Mouse (Mus musculus) myocyte (in vitro differentiated cells): ENCODE results near the gene Trim27. TPM values are rescaled to one million over a fixed set of nuclear protein-coding genes. Genes with fewer than 3 reads are reported as not detected.

ENCODE experiments used
- H3K27me3 ChIP-seq: one replicate; pipeline ENCODE4 v1.6.1; 2011; ENCODE audit not compliant: control insufficient read depth, insufficient read depth, insufficient read length
- H3K36me3 ChIP-seq: one replicate; pipeline ENCODE4 v1.6.1; 2011; ENCODE audit not compliant: control insufficient read depth, insufficient read depth
- H3K4me2 ChIP-seq: one replicate; pipeline ENCODE4 v1.6.1; 2011; ENCODE audit warnings: low read depth, control low read depth
- H3K4me3 ChIP-seq: one replicate; pipeline ENCODE4 v1.5.1; 2011; ENCODE audit warnings: mild to moderate bottlenecking, control low read depth, moderate library complexity
- H3K79me2 ChIP-seq: one replicate; pipeline ENCODE4 v1.6.1; 2011; ENCODE audit not compliant: control insufficient read depth, insufficient read depth
- H3ac ChIP-seq: one replicate; pipeline ENCODE4 v1.6.1; 2011; ENCODE audit not compliant: control insufficient read depth, insufficient read length
- CEBPB ChIP-seq: IDR thresholded peaks from 2 replicates; pipeline ENCODE4 v1.6.1; 2011; ENCODE audit warnings: mild to moderate bottlenecking, moderate library complexity; ENCODE audit not compliant: poor library complexity, insufficient read depth, severe bottlenecking
- E2F4 ChIP-seq: IDR thresholded peaks from one replicate; pipeline ENCODE4 v1.6.1; 2011; ENCODE audit warnings: mild to moderate bottlenecking, control low read depth, moderate library complexity; ENCODE audit not compliant: insufficient read depth
- MAX ChIP-seq: IDR thresholded peaks from one replicate; pipeline ENCODE4 v1.6.1; 2011; ENCODE audit warnings: low read depth, mild to moderate bottlenecking, control low read depth
- MYOD1 ChIP-seq, 3 experiments: IDR thresholded peaks; one replicate each; pipeline ENCODE4 v1.6.1; 2011; ENCODE audit warnings: control low read depth in 2 of 3, low read depth in 2 of 3, mild to moderate bottlenecking in 2 of 3, moderate library complexity in 1 of 3; ENCODE audit not compliant: insufficient read length in 2 of 3, control insufficient read depth in 1 of 3
- MYOG ChIP-seq, 3 experiments: IDR thresholded peaks; one replicate each; pipeline ENCODE4 v1.6.1; 2011; ENCODE audit warnings: control low read depth in 2 of 3, low read depth in 2 of 3, mild to moderate bottlenecking in 2 of 3; ENCODE audit not compliant: insufficient read length in 2 of 3, control insufficient read depth in 1 of 3, insufficient read depth in 1 of 3
- POLR2A ChIP-seq: IDR thresholded peaks from one replicate; pipeline ENCODE4 v1.6.1; 2011; ENCODE audit warnings: low read depth, mild to moderate bottlenecking, control low read depth, moderate library complexity; ENCODE audit not compliant: insufficient read length
- POLR2AphosphoS2 ChIP-seq: IDR thresholded peaks from one replicate; pipeline ENCODE4 v1.6.1; 2011; ENCODE audit warnings: low read depth, control low read depth; ENCODE audit not compliant: insufficient read length
- REST ChIP-seq: IDR thresholded peaks from one replicate; pipeline ENCODE4 v1.6.1; 2011; ENCODE audit warnings: mild to moderate bottlenecking, control low read depth, moderate library complexity; ENCODE audit not compliant: insufficient read depth, insufficient read length
- SRF ChIP-seq: IDR thresholded peaks from one replicate; pipeline ENCODE4 v1.6.1; 2011; ENCODE audit warnings: low read depth; ENCODE audit not compliant: control insufficient read depth, insufficient read length
- TCF12 ChIP-seq: IDR thresholded peaks from one replicate; pipeline ENCODE4 v1.6.1; 2011; ENCODE audit warnings: mild to moderate bottlenecking, control low read depth; ENCODE audit not compliant: poor library complexity, insufficient read depth, severe bottlenecking
- TCF3 ChIP-seq: IDR thresholded peaks from one replicate; pipeline ENCODE4 v1.6.1; 2011; ENCODE audit warnings: low read depth, control low read depth; ENCODE audit not compliant: insufficient read length
- USF1 ChIP-seq: IDR thresholded peaks from one replicate; pipeline ENCODE4 v1.6.1; 2011; ENCODE audit warnings: low read depth, mild to moderate bottlenecking, control low read depth, moderate library complexity
- polyA plus RNA-seq: library from polyadenylated mRNA; unstranded; fragments of >200 nt; fragmentation: generic; extraction: Trizol; gene quantifications from one replicate; pipeline ENCODE4 v1.2.1, GENCODE M21; 2012; ENCODE audit warnings: missing spikeins

The Trim27 gene
- polyA plus RNA-seq, 1 experiment: 62.4 TPM

DNA sequence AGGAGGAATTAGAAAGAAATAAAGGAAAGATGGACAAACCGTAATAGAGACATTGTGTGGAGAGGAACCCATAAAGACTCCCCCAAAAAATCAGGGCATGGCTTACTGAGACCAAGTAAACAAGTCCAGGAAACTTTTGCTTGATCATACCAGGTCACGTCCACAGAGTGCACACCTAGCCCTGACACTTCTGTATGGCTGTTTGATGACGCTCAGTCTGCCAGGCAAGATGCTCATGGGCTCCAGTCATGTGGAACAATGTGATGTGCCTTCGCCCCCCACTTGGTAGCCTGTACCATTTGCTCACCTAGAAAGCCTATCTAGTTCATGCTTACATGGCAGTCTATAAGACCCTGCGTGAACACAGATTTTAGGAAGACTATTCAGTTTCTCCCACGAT, 3.8 kb downstream of the Trim27 start:
- H3K36me3 ChIP-seq: peaks cover 39% of the 10 kb centered on the region
- no peak overlapping the region for H3K4me3 ChIP-seq
- TF ChIP-seq POLR2A: no peak
- no peak for TF ChIP-seq MAX
- no peak for TF ChIP-seq SRF
- no peak for TF ChIP-seq MYOD1 (IDR thresholded peaks at IDR 0.05; ENCODE audit: control insufficient read depth in 1 of 3, insufficient read length in 2 of 3, low read depth in 2 of 3)
- no peaks in the 10 kb centered on the region for H3K27me3 ChIP-seq
- no peak overlapping the region for H3ac ChIP-seq
- no peak overlapping the region for H3K4me2 ChIP-seq
- peaks cover 51% of the 10 kb centered on the region for H3K79me2 ChIP-seq

DNA sequence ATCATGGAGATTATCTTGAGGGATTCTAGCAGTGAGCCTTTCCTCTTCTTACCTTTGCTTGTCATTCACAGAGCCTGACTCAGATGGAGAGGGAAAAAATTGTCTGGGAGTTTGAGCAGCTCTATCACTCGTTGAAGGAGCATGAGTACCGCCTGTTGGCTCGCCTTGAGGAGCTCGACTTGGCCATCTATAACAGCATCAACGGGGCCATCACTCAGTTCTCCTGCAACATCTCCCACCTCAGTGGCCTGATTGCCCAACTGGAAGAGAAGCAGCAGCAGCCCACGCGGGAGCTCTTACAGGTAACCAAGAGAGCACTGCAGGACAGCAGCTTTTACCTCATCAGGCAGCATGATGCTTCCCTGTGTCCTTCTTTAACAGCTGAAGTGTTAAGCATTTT, 4.4 kb downstream of the Trim27 start:
- Histone ChIP-seq H3K79me2 (peaks cover 51% of the 10 kb centered on the region), H3K36me3 (peaks cover 45% of the 10 kb centered on the region), H3K4me2 (no peak overlapping the region), H3ac (no peak overlapping the region), H3K27me3 (no peaks in the 10 kb centered on the region), H3K4me3 (no peak overlapping the region)
- no peak for TF ChIP-seq MAX
- TF ChIP-seq E2F4: no peak
- TF ChIP-seq SRF: no peak
- no peak for TF ChIP-seq TCF3
- no peak for TF ChIP-seq MYOD1 (IDR thresholded peaks at IDR 0.05; ENCODE audit: control insufficient read depth in 1 of 3, insufficient read length in 2 of 3, low read depth in 2 of 3)
- no peak for TF ChIP-seq POLR2AphosphoS2

DNA sequence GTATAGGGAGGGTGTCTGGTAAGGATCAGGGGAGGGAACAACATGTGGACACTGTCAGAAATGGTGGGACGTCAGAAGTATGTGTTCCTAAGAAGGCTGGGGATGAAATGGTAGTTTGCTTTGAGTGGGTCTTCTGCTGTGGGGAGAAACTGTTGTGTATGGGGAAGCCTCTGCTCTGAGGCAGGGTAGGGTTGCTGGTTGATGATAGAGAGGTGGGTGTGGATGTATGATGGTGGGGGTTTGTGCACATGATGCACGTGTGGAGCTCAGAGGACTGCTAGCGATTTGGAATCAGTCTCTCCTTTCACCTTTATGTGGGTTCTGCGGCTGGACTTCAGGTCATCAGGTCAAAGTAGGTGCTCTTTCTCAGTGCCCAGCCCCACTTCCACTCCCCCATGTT, 6.3 kb downstream of the Trim27 start:
- Histone ChIP-seq H3K4me2 (no peak overlapping the region), H3K4me3 (no peak overlapping the region), H3K36me3 (peaks cover 59% of the 10 kb centered on the region), H3K27me3 (no peaks in the 10 kb centered on the region), H3K79me2 (peaks cover 51% of the 10 kb centered on the region), H3ac (no peak overlapping the region)
- TF ChIP-seq CEBPB: no peak
- TF ChIP-seq TCF3: no peak
- no peak for TF ChIP-seq POLR2A
- no peak for TF ChIP-seq MYOD1 (IDR thresholded peaks at IDR 0.05; ENCODE audit: control insufficient read depth in 1 of 3, insufficient read length in 2 of 3, low read depth in 2 of 3)
- no peak for TF ChIP-seq MYOG (IDR thresholded peaks at IDR 0.05; ENCODE audit: control insufficient read depth in 1 of 3, insufficient read depth in 1 of 3, insufficient read length in 2 of 3, low read depth in 2 of 3)
- no peak for TF ChIP-seq MAX
- TF ChIP-seq USF1: no peak
- TF ChIP-seq POLR2AphosphoS2: no peak
- no peak for TF ChIP-seq TCF12
- TF ChIP-seq SRF: no peak
- no peak for TF ChIP-seq REST
- TF ChIP-seq E2F4: no peak

DNA sequence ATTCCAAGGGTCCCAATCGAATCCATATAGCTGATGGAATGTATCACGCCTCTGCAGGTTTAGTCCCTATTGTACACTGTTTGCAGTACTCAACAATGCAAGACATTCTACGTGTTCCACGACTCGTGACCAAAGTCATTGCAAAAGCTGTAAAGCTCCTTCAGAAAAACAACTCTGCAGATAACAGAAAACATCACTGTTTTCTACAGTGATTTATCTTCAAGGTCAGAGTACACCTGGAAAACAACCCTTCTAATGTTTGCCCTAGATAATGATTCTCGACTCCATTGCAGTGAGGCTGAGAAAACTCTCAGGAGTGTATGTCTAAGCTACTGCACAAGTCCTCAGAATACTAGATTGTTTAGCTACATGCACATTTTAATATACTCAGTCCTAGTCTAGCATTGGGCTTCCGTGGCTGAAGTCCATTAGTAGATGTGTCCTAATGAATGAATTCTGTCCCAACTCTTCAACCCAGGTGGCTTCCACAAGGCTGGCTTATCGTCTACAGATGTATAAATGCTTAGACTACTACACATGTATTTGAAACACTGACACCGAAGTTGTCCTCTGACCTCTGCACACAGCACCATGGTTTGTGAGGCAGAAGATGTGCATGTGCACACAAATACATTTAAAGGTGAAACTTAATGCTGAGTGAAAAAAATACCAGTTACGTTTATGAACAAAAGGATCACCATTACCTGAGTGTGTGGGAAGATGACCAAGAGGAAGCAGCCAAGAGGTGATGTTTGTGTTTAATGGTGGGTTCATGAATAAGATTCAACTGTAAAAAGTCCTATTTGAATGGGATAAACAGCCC, 16.4 kb downstream of the Trim27 start:
- Histone ChIP-seq H3K4me3 (no peak overlapping the region), H3K36me3 (peaks cover 21% of the 10 kb centered on the region), H3K27me3 (no peaks in the 10 kb centered on the region), H3K79me2 (no peaks in the 10 kb centered on the region), H3K4me2 (no peak overlapping the region), H3ac (no peak overlapping the region)
- no peak for TF ChIP-seq REST
- no peak for TF ChIP-seq TCF12
- no peak for TF ChIP-seq MYOD1 (IDR thresholded peaks at IDR 0.05; ENCODE audit: control insufficient read depth in 1 of 3, insufficient read length in 2 of 3, low read depth in 2 of 3)
- TF ChIP-seq SRF: no peak
- no peak for TF ChIP-seq POLR2AphosphoS2
- TF ChIP-seq E2F4: no peak
- no peak for TF ChIP-seq CEBPB
- TF ChIP-seq USF1: no peak
- no peak for TF ChIP-seq POLR2A
- TF ChIP-seq MAX: no peak
- no peak for TF ChIP-seq TCF3
- TF ChIP-seq MYOG (IDR thresholded peaks at IDR 0.05; ENCODE audit: control insufficient read depth in 1 of 3, insufficient read depth in 1 of 3, insufficient read length in 2 of 3, low read depth in 2 of 3): no peak

DNA sequence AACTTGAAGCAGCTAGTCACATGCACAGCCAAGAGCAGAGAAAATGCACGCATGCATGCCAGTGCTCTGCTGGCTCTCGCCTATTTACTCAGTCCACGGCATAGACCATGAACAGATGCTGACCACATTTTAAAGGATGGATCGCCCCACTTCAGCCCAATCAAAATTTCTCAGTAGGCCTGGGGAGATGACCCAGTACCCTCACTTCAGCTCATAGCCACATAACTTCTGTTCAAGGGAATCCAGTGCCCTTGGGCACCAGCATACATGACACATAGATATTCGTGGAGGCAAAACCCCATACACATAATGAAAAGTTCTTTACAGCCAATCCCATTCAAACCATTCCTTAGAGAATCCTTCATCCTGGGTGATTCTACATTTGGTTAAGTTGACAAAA, 18.5 kb downstream of the Trim27 start:
- no peak overlapping the region for H3K4me3 ChIP-seq
- H3K79me2 ChIP-seq: no peaks in the 10 kb centered on the region
- TF ChIP-seq MYOD1 (IDR thresholded peaks at IDR 0.05; ENCODE audit: control insufficient read depth in 1 of 3, insufficient read length in 2 of 3, low read depth in 2 of 3): no peak
- no peak overlapping the region for H3ac ChIP-seq
- no peak overlapping the region for H3K4me2 ChIP-seq
- peaks cover 4% of the 10 kb centered on the region for H3K36me3 ChIP-seq
- no peaks in the 10 kb centered on the region for H3K27me3 ChIP-seq
